Mouse (Mus musculus): Measurements from ENCODE around the gene Spem1.

Spem1 gene

DNA sequence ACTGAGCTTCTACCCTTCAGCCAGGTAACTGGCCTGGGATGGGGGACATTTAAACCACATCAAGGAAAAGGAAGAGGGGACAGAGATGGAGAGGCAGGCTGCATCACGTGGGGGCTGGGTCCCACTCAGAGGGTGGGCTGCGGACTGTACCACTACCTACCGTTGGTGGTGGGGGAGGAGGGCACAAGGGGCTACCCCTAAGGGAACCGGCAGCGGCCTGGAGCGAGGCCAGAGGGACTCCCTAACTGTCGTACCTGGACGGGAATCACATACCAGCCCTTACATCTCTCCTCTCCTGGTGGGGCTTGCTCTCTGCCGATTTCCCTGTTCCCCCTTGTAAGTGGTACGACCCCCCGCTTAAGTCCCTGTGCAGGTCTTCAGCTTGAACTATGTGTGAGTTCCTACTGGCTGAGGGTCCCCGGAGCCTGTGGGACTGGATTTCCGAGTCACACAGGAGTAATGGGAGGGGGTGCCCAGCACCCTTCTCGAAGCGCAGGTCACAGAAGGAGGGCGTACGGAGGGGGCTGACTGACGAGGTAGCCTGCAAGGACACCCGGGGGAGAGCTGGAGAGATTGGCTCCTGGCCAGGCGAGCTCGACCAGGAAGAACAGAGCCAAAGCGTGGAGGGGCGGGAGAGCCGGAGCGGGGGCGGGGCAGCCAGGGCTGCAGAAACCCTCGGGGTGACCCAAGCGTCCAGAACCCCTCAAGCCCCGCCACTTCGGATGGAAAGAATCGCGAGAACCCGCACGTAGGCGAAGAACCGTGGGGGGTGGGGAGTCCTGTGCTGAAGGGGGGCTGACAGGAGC lies 21.4 kb downstream of the Spem1 start:
- peak in 1 of 2 experiments; percentile 36 for DNase-seq (ENCODE audit: low spot score in 2 of 2)

DNA sequence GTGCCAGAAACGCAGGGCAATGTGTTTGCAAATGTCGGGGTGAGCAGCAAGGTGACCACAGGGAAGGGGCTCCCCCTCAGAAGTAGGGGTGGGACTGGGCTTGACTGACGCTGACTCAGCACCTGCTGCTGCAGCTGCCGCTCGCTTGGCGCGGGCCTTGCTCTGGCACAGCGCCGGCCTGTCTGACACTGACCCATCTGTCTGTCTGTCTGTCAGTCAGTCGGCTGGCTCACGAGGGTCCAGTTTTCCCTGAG lies 21.9 kb downstream of the Spem1 start:
- no peak for DNase-seq (ENCODE audit: low spot score in 2 of 2)

DNA sequence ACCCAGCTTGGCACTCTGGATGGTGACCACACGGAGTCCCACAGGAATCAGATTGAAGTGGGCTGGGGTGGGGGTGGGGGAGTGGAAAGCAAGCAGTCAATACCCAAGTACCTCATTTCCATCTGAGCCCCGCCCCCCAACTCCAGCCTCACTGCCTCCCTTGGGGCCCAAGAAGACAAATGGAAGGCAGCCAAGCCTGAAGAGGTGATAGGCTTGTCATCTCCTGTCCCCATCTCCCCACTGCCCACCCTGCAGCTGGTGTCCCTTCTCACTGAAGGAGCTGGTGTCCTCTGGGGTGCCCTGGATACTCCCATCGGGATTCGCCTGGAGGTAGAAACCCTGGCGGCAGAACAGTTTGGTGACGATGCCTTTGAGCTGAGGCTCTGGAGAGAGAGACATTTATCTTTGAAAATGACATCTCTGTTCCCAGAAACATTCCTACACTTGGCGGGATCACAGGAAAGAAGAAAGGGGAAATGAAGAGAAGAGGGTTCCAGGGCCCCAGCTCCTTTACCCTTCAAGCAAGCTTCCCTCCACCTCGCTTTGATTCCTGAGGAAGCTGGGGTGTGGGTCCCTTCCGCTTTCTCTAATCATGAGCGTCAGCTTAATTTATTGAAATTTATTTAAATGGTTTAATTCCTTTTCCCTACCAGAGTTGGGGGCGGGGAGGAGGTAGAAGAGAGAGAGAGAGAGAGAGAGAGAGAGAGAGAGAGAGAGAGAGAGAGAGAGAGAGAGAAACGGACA lies 22.4 kb downstream of the Spem1 start:
- DNase-seq (ENCODE audit: low spot score in 2 of 2) = no peak

DNA sequence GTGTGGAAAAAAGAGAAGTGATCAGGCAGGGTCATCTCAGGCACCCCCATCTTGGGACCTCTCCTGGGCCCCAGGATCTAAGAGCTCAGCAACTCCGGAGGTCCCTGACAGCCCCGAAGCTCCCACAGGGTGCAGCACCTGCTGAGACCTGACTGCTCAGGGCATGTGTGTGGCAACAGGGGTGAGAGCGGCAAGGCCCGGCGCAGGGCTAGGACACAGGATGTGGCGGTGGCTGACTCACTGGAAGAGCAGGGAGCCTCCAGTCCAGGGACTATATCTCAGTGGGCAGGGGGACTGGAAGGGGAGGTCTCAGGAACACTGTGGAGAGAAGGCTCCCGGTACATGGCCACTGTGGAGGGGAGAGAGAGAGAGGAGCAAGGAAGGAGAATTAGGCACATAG lies 24.1 kb downstream of the Spem1 start:
- no peak for DNase-seq (ENCODE audit: low spot score in 2 of 2)

DNA sequence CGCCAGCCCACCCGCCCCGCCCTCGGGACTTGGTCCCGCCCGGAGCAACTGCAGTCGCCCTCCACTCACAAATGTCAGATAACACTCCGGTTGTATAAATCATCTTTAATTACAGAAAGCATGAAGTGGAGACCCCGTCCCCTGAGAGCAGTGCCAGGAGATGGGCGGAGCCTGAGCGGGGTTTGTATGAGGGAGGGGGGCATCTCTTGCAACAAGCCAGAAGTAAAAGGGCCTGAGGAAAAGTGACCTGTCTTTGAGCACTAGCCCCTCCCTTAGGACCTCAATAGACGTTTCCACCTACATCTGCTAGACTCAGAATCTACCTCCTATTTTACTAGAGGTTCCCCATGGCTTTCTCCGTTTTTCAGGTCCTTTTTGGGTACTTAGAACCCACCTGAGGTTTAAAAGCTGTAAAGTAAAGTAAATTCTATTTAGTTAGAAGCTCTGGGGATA lies 26.0 kb downstream of the Spem1 start:
- no peak for DNase-seq (ENCODE audit: low spot score in 2 of 2)

DNA sequence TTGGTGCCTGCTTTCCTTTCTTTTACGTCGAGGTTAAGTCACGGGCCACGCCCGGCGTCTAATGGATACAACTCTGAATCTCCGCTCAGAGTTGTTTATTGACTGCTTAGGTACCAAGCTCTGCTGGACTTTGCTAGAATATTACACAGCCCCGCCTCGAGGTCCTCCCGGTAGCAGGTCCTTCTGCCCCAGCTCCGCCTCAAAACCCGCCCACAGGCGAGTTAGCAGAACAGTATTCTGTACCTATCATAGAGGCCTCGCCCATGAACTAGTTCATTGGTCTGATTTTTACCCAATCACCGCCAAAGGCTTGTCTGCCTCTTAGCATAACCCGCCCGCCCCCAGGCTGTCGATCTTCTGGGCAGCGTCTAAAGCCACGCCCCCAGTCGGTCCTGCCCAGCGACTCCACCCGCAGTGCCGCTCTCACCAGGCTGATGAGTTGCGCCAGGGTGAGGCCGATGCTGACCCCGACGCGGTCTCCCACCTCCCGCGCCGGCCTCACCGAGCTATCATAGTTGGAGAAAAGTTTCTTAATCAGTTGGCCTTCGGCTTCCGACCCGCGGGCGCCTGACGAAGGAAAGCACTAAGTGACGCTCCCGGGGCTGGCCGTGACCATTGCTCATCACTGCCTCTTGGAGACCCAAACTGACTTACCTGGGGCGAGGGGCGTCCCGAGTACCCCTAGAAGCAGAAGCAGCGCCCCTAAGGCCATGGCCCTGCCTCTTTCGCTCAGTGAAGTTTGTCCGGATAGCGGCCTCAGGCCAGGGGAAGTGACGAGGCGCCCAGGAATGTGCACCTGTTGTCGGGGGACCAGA lies 26.6 kb downstream of the Spem1 start, which contains the start of gene Chrnb1:
Gene Chrnb1, minus strand, starts transcription at position 776 of the 815 bp plus-strand sequence.
- DNase-seq (ENCODE audit: low spot score in 2 of 2) = peak; percentile 80 to 92

DNA sequence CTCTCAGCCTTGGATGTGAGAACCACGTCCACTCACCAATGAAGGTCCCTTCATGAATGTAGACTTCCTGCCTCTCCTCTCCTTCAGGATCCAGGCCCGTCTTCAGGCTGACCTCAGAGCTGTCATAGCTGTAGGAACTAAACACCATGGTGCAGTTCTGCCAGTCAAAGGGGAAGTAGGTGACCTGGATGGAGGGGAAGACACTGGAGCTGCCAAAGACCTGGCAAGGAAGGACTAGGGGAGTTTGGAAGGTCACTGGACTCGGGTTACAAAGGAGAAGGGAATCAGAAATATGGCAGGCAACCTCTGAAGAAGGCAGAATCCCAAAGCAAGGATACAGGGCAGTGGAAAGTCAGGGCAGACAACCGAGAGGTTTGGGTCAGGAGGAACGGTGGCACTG lies 28.6 kb downstream of the Spem1 start:
- DNase-seq (ENCODE audit: low spot score in 2 of 2) = no peak

DNA sequence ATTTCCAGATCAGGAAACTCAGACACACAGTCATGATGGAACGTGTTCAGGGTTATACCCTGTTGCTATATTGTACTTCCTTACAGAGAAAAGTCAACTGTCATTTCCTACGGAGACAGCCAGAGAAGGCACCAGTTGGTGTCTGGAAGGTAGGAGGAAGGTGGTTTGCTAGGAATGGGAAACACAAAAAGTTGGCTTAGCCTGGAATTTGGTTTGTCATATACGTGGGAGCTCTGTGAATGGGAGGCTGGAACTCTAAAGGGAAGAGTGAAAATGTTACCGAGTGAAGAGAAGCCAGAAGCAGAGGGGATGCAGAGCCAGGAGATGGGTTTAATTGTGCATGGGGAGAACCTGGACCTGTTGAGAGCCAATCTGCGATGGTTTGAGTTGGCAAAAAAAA lies 30.6 kb downstream of the Spem1 start:
- DNase-seq (ENCODE audit: low spot score in 2 of 2) = no peak

DNA sequence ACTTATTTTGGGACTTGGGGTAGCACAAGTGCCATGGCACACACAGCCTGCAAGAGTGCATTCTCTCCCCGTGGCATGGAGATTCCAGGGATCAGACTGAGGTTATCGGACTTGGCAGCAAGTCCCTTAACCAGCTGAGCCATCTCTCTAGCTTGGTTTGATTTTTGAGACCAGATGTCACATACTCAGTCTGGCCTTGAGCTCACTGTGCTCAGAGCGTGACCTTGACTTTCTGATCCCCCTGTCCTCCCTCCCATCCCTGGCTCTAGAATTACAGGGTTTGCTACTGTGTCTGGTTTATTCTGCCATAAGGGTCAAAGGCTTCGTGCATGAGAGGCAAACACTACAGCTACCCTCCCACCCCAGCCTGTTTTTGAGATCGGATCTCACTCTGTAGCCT lies 32.5 kb downstream of the Spem1 start:
- DNase-seq (ENCODE audit: low spot score in 2 of 2) = no peak

DNA sequence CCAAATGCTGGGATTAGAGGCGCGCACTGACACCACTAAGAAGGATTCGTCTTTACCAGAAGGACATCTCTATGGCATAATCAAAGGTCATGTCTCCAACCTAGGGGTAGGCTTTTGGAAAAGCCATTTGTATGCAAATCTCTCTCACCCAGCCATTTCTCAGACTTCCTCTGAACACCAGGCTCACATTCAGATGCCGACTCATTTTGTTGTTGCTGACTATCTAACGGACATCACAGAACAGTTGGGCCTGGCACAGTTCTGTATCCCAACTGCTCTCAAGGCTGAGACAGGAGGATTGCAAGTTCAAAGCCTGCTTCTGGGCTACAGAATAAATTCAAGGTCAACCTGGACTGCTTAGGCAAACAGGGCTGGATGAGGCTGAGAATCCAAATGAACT lies 34.7 kb downstream of the Spem1 start:
- DNase-seq (ENCODE audit: low spot score in 2 of 2) = no peak

DNA sequence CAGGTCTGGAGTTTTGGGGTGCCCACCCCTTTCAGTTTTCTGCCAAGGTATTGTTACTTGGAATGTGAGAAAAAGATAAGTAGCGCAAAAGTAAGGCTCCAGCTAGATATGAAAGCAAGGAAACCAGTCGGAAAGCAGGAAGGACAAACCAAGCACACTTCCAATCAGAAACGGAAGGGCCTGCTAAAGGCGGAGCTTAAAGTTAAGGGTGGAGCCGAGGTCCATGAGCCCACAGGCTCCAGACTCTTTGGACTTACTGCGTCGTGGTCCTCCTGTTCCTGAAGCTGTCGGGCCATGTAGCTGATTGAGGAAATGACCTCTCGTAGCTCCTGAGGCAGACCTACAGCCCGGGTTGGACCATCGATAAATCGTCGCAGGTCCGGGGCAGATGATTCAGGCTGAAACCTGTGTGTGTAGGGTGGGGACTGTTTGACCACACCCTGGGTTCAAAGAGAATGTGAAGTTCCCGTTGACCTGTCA lies 37.1 kb downstream of the Spem1 start:
- peak in 1 of 2 experiments; percentile 38 for DNase-seq (ENCODE audit: low spot score in 2 of 2)

DNA sequence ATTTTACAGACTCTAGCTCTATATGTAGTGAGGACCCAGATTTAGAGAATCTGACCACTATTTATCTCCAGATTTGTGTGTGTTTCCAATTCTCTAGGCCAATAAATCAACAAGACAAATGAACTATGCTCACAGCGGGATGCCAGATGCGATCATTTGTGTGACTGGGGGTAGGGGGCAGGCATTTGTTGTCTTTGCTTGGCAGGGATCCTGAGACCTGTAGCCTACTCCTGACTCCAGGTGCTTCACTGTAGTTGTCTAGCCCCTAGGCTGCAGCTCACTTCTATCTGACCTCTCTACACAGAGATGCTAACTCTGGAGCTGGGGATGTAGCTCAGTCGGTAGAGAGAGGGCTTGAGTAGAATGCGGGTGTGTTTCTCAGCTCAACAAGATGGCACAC lies 40.2 kb downstream of the Spem1 start:
- DNase-seq (ENCODE audit: low spot score in 2 of 2) = no peak

DNA sequence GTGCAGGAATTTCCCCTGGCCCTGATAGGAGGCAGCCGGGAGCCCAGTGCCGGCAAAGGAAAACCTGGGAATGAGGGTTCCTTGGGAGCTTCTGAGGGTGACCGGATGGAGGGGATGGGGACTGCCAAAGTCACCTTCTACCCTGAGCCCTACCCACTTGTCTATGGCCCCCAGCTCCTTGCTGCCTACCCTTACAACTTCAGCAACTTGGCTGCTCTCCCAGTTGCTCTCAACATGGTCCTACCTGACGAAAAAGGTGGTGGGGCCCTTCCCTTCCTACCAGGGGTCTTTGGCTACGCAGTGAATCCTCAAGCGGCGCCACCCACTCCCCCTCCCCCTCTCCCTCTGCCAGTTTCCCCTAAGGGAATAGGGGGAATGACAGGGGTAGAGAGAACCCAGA lies 43.0 kb downstream of the Spem1 start:
- no peak for DNase-seq (ENCODE audit: low spot score in 2 of 2)

DNA sequence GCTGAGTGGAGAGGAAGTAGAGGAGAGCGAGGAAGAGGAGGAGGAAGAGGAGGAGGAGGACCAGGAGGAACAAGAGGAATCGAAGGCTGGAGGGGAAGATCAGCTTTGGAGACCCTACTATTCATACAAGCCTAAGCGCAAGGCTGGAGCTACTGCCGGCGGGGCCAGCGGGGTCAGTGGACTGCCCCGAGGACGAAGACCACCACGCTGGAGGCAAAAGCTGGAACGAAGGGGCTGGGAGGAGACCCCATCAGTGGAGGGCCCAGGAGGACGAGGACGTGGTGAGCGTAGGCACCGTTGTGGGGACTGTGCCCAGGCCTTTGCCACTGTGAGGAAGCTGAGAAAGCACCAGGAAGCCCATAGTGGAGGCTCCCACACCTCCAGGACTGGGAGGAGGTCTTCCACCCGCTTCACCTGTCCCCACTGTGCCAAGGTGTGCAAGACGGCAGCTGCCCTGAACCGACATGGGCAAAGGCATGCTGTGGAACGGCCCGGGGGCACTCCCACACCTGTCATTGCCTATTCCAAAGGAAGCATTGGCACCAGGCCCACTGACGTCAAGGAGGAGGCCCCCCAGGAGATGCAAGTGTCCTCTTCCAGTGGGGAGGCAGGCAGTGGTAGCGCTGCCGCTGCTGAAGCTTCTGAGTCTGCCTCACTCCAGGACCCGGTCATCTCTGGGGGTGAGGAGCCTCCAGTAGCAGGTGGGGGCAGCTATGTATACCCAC lies 43.6 kb downstream of the Spem1 start:
- DNase-seq (ENCODE audit: low spot score in 2 of 2) = no peak

DNA sequence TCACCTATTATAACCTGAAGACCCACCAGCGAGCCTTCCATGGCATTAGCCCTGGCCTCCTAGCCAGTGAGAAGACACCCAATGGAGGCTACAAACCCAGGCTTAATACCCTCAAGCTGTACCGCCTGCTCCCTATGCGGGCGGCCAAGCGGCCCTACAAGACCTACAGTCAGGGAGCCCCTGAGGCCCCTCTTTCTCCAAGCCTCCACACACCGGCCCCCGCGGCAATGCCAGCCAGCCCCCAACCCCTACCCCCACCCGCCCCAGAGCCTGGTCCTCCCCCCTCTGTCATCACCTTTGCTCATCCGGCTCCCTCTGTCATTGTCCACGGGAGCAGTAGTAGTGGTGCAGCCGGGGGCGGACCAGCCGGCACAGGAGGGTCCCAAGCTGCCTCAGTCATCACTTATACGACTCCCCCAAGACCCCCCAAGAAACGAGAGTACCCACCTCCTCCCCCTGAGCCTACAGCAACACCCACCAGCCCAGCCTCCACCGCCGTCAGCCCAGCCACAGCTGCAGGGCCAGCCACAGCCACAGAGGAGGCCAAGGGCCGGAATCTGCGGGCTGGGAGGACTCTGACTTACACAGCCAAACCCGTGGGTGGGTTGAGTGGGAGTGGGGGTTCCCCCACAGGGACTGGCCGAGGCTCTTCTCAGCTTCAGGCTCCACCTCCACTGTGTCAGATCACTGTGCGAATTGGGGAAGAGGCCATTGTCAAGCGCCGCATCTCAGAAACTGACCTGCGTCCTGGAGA lies 44.3 kb downstream of the Spem1 start:
- no peak for DNase-seq (ENCODE audit: low spot score in 2 of 2)

DNA sequence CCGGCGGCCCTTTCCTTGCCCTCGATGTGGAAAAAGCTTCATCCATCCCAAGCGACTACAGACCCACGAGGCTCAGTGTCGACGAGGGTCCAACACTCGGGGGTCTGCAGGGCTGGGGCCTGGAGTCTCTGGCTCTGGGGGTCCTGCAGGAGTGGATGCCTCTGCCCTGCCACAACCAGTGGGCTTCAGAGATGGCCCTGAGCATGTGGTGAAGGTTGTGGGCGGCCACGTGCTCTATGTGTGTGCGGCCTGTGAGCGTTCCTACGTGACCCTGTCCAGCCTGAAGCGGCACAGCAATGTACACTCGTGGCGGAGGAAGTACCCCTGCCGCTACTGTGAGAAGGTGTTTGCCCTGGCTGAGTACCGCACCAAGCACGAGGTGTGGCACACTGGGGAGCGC lies 45.5 kb downstream of the Spem1 start:
- DNase-seq (ENCODE audit: low spot score in 2 of 2) = no peak

DNA sequence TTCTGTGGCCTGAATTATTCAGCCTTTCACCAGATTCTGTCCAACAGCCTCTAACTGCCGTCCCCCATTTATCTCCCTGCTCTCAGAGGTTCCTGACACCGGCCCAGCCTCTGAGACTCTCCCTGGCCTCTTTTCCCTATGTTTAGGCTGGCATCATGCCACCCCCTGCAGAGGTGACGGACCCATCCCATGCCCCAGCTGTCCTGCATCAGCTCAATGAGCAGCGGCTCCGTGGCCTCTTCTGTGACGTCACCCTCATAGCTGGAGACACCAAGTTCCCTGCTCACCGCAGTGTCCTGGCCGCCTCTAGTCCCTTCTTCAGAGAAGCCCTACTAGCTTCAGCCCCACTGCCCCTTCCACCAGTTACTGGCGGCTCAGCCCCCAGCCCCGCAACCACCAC lies 46.3 kb downstream of the Spem1 start:
- no peak for DNase-seq (ENCODE audit: low spot score in 2 of 2)

DNA sequence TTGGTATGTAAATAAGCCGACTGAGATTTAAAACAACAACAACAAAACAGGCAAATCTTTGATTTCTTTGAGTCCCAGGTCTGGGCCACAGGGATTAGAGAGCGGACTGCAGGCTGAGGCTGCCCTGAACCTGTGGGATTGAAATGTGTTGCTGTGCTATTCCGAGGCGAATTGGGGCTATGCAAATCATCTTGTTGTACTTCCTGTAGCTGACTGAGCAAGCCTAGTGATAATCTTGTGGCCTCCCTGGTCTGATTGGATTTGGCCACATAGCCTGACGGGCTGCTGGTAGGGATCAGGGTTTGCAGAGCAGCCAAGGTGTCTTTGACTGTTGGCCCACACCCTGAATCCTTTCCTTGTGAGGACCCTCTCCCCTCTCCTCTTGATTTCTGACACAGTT lies 47.0 kb downstream of the Spem1 start:
- no peak for DNase-seq (ENCODE audit: low spot score in 2 of 2)

All from urinary bladder, adult 18-20 months (tissue).